Mouse (Mus musculus): Measurements from ENCODE around the gene Fsip2. TPM values are rescaled to one million over a fixed set of nuclear protein-coding genes. Genes with fewer than 3 reads are reported as not detected.

Gene Fsip2
- under 1 TPM in 1 of 2 experiments, not detected in 1; 0.53 TPM for polyA plus RNA-seq (2017; shearing (Covaris generic))

DNA sequence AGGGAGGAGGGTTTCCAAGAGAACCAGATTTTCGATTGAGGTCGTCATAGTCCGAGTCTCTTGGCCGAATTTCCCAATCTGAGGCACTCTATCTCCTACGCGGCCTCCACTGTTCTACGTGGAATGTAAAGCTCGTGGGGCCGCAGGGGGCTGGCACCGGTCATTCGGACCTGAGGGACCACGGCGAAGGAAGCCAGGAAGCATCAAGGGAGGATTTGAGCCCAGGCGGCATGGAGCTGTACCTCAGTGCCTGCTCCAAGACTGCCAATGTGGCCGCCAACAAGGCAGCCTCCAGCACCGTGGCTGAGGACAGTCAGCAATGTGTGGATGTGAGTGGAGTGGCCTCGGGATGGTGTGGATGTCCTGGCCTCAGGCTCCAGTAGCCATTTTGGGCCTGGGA is at the start of gene Fsip2:
Gene Fsip2 (plus strand): TSS at position 163 of the 400 bp plus-strand sequence.

